Mouse (Mus musculus) liver, embryonic 14.5 days (tissue): ENCODE measurements around the gene S100pbp.

Experiments
- CTCF ChIP-seq: IDR thresholded peaks from 2 replicates; pipeline ENCODE4 v1.5.1; 2016; ENCODE audit warnings: antibody characterized with exemption, low read depth, control low read depth
- EP300 ChIP-seq: IDR thresholded peaks from 2 replicates; pipeline ENCODE4 v1.6.1; 2016; ENCODE audit warnings: antibody characterized with exemption, low read depth

DNA sequence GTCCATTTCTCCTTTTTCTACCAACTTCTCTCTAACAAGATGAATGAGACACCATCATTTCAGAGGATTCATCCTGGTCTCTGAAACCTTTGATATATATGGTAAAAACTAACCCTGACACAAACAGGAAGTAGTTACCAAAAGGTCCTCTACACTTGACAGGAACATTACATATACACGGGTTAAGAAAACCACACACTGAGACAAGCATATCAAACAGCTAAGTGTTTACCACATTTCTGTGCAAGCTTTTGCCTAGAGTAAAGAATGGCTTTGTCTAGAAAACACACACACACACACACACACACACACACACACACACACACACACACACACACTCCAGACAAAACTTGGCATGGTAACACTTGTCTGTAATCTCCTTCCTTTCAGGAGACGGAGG is 43.1 kb downstream of the S100pbp start:
- TF ChIP-seq CTCF (no peak), EP300 (no peak)
